Mouse (Mus musculus) stomach, postnatal 0 days (tissue): ENCODE data around the gene A4galt.

Experiments used
- CTCF ChIP-seq: IDR thresholded peaks from 2 replicates; pipeline ENCODE4 v1.5.1; 2016; ENCODE audit warnings: antibody characterized with exemption, low read depth, mild to moderate bottlenecking, moderate library complexity
- EP300 ChIP-seq: optimal IDR thresholded peaks from 2 replicates; pipeline ENCODE3; 2016; ENCODE audit warnings: antibody characterized with exemption

DNA sequence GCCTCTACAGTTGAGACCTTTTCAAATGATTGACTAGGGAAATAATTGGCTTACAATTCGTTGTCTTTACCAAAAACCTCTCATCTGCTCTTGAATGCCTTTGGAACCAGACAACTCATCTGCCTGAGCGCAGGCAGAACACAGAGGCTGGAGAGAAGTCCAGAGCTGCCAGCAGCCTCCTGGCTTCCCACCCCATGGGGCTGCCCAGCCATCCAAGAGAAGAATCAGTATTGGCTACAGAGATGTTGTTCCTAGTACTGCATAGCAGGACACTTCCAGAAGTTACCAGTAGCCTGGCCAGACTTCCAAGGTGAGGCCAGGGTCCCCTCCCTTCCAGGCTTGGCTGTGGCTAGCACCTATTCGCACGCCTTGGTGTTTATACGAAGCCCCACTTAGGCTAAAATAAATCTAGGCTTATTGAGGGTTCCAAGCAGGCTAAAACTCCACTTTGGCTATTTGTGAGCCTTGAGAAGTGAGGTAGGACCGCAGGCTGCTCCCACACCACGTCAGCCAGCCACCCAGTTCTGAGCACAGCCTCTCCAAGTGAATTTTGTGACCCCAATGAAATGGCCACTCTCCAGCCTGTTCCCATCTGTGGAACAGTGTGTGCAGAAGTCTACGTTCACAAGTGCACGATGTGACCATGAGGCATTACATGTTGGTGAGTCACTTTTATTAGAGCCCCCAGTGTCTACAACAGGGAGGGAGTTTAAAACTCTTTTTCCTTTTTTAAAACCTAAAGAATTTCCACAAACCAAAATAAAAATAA is 25.3 kb downstream of the A4galt start:
- TF ChIP-seq EP300 (no peak), CTCF (no peak)
